Mouse (Mus musculus): ENCODE measurements at regions not wholly inside any gene's neighbourhood (a gene's known extent, or its start where the extent isn't known, plus 50 kb on each side); places are given as distances from the start of the nearest gene placed in this dataset.
A peak's percentile ranks its signal among the peaks of the same experiment; 100 is the strongest.

GRCm38 (mm10) chr5:11983452-11983851, 65.6 kb downstream of the 4933402N22Rik start:
- DNase-seq (ENCODE audit: extremely low spot score) = no peak

GRCm38 (mm10) chr5:11989140-11989539, 71.3 kb downstream of the 4933402N22Rik start:
- no peak for DNase-seq (ENCODE audit: extremely low spot score)

GRCm38 (mm10) chr5:12000777-12001176, 82.9 kb downstream of the 4933402N22Rik start:
- DNase-seq (ENCODE audit: extremely low spot score) = no peak

- DNase-seq (ENCODE audit: extremely low spot score) = no peak
Measured at GRCm38 (mm10) chr5:12006473-12006872, 88.6 kb downstream of the 4933402N22Rik start.

- no peak for DNase-seq (ENCODE audit: extremely low spot score)
Measured at GRCm38 (mm10) chr5:12016332-12016731, 98.5 kb downstream of the 4933402N22Rik start.

GRCm38 (mm10) chr5:12020489-12020888, 102.6 kb downstream of the 4933402N22Rik start:
- DNase-seq (ENCODE audit: extremely low spot score) = no peak

- no peak for DNase-seq (ENCODE audit: extremely low spot score)
Measured at GRCm38 (mm10) chr5:12024705-12025383, 107.0 kb downstream of the 4933402N22Rik start.

- DNase-seq (ENCODE audit: extremely low spot score) = peak; percentile 37
Measured at GRCm38 (mm10) chr5:12030002-12030401, 112.2 kb downstream of the 4933402N22Rik start.

GRCm38 (mm10) chr5:12049806-12050205, 132.0 kb downstream of the 4933402N22Rik start:
- DNase-seq (ENCODE audit: extremely low spot score) = no peak

- no peak for DNase-seq (ENCODE audit: extremely low spot score)
Measured at GRCm38 (mm10) chr5:12080191-12080590, 162.3 kb downstream of the 4933402N22Rik start.

- no peak for DNase-seq (ENCODE audit: extremely low spot score)
Measured at GRCm38 (mm10) chr5:12093680-12094079, 175.8 kb downstream of the 4933402N22Rik start.

- no peak for DNase-seq (ENCODE audit: extremely low spot score)
Measured at GRCm38 (mm10) chr5:12116587-12117354, 198.9 kb downstream of the 4933402N22Rik start.

- no peak for DNase-seq (ENCODE audit: extremely low spot score)
Measured at GRCm38 (mm10) chr5:12124935-12125334, 207.1 kb downstream of the 4933402N22Rik start.

- DNase-seq (ENCODE audit: extremely low spot score) = no peak
Measured at GRCm38 (mm10) chr5:12127484-12128265, 209.8 kb downstream of the 4933402N22Rik start.

GRCm38 (mm10) chr5:12138961-12139360, 221.1 kb downstream of the 4933402N22Rik start:
- DNase-seq (ENCODE audit: extremely low spot score) = no peak

- DNase-seq (ENCODE audit: extremely low spot score) = no peak
Measured at GRCm38 (mm10) chr5:12153295-12153694, 229.9 kb upstream of the Sema3d start.

GRCm38 (mm10) chr5:12154551-12155091, 228.6 kb upstream of the Sema3d start:
- DNase-seq (ENCODE audit: extremely low spot score) = no peak

- DNase-seq (ENCODE audit: extremely low spot score) = no peak
Measured at GRCm38 (mm10) chr5:12191681-12192080, 191.5 kb upstream of the Sema3d start.

GRCm38 (mm10) chr5:12207452-12207851, 175.7 kb upstream of the Sema3d start:
- DNase-seq (ENCODE audit: extremely low spot score) = no peak

- DNase-seq (ENCODE audit: extremely low spot score) = no peak
Measured at GRCm38 (mm10) chr5:12209631-12210030, 173.6 kb upstream of the Sema3d start.

- DNase-seq (ENCODE audit: extremely low spot score) = no peak
Measured at GRCm38 (mm10) chr5:12213448-12213847, 169.7 kb upstream of the Sema3d start.

All from embryo, embryonic 9.5 days (tissue).